Mouse (Mus musculus) embryo, embryonic 9.5 days (tissue): ENCODE results near the gene Ubash3b.

Experiments used
- DNase-seq: peaks from one replicate; pipeline ENCODE4 v3.0.0-alpha.2; 2017; ENCODE audit errors: extremely low spot score

Gene Ubash3b

GRCm38 (mm10) chr9:41161413-41161812, at the start of gene Ubash3b:
Gene Ubash3b, minus strand, starts transcription at chr9:41161697.
- DNase-seq = no peak

- peak; percentile 88 for DNase-seq
Observed at GRCm38 (mm10) chr9:41207130-41208104, 45.9 kb upstream of the Ubash3b start.

DNA sequence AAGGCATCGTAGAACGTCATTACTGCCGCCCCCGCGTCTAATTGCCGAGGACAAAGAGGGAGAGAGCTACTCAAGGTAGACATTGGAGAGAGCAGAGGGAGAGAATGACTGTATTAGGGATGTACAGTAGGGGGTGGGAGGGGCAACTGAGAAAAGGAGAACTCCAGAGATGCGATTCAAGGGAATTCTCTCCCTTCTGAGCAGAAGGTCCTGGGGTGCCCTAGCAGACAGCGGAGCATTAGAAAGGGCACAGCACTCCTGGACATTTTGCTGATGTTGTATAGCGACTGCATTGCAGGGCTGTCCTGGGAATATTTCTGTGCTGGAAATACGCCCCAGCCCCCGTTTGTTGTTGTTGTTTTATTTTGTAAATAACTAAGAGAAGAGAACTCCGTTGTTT, 45.2 kb upstream of the Ubash3b start:
- no peak for DNase-seq

- DNase-seq = no peak
Observed at GRCm38 (mm10) chr9:41205267-41205666, 43.8 kb upstream of the Ubash3b start.

GRCm38 (mm10) chr9:41199456-41200252, 38.2 kb upstream of the Ubash3b start:
- DNase-seq = no peak

- no peak for DNase-seq
Observed at GRCm38 (mm10) chr9:41198501-41199265, 37.2 kb upstream of the Ubash3b start.

GRCm38 (mm10) chr9:41195742-41196311, 34.3 kb upstream of the Ubash3b start:
- no peak for DNase-seq

GRCm38 (mm10) chr9:41191651-41192210, 30.2 kb upstream of the Ubash3b start:
- no peak for DNase-seq

DNA sequence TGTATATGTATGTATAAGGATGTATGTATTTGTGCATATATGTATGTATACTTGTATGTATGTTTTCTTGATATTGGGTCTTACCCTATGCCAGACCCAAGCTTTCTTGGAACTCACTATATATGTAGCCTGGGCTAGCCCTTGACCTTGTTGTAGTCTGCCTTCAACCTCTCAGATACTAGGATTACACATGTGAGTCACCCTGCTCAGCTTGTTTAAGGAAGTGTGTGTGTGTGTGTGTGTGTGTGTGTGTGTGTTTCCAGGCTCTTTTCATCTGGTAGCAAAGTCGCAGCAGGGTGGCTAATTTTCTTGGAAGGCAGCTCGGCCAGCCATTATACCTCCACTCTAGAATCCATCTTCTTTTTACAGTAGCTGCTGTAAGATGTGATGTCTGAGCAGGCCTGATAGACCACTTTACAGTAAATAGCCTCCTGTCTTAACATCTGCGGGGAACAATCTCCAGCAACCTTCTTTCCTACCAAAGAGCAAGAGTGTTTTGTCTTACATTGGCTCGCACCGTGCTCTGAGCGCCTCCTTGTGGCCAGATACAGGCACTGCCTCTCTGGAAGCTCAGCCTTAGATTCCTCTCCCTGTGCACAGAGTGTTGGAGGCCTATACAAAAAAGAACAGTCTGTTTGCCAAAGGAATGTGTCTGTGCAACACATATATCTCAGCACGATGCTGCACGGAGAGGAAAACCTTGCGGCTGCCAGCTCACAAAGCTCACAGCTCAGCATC, 29.4 kb upstream of the Ubash3b start:
- peak; percentile 78 for DNase-seq

GRCm38 (mm10) chr9:41187939-41188338, 26.4 kb upstream of the Ubash3b start:
- DNase-seq = no peak

- no peak for DNase-seq
Observed at GRCm38 (mm10) chr9:41187498-41187897, 26.0 kb upstream of the Ubash3b start.

DNA sequence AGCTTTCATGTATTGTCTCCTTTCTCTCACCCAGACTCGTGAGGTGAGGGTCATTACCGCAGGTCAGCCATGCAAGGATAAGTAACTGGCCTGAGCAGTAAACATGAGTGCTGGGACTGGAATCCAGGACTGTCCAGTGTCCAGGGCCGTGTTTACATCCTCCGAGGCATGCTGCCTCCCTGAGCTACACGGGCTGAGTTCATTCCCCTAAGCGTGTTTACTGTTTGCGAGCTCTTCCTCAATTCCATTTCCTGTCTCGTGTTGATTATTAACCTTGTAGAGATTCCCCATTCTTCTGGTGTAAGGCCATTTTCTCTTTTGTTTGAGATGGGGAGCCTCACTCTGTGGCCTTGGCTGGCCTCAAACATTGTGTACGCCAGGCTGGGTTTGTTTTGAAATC, 23.8 kb upstream of the Ubash3b start:
- DNase-seq = no peak

- no peak for DNase-seq
Observed at GRCm38 (mm10) chr9:41182550-41182949, 21.1 kb upstream of the Ubash3b start.

DNA sequence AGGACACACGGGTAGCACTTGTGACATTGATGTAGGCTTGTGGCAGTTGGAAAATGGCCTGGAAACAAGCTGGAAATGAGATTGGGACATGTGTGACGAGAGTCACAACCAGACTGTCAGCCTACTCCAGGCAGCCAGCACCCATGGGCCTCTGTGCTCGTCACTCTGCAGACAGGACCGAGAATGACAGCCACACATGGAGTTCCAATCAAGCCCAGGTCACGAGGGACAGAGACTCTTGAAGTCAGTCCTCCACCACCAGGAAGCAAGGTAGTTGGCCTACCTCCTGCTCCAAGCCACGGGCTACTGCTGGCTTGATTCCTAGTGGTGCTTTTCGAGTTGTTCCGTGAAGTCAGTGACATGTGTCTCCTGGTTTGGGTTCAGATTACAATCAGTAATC, 20.3 kb upstream of the Ubash3b start:
- DNase-seq = no peak

- no peak for DNase-seq
Observed at GRCm38 (mm10) chr9:41181372-41181771, 19.9 kb upstream of the Ubash3b start.

- no peak for DNase-seq
Observed at GRCm38 (mm10) chr9:41179056-41179455, 17.6 kb upstream of the Ubash3b start.

- no peak for DNase-seq
Observed at GRCm38 (mm10) chr9:41173158-41173557, 11.7 kb upstream of the Ubash3b start.

DNA sequence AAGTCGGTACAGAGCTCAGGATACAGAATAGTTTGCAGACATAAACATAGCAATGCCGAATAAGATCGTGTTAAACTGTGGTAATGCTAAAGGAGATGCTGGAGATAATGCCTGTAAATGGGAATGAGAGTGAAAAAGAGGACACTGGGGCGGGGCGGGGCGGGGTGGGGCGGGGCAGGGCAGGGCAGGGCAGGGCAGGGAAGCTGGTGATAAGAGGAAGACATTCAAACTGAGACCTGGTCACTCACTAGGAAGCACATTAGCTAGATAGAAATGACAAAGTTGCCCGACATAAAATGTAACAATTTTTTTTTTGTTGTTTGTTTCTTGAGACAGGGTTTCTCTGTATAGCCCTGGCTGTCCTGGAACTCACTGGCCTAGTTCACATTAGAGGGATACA, 10.9 kb upstream of the Ubash3b start:
- DNase-seq = no peak

- DNase-seq = no peak
Observed at GRCm38 (mm10) chr9:41170026-41170425, 8.5 kb upstream of the Ubash3b start.

DNA sequence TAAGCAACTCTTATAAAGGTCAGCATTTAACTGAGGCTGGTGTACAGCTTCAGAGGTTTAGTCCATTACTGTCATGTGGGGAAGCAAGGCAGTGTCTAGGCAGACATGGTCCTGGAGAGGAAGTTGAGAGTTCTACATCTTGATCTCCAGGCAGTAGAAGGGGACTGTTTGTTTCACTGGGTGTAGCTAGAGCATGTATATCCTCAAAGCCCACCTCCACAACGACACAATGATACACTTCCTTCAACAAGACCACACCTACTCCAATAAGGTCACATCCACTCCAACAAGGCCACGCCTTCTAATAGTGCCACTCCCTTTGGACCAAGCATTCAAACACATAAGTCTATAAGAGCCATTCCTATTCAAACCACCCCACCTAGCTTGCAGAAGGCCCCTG, 7.2 kb upstream of the Ubash3b start:
- DNase-seq = no peak

DNA sequence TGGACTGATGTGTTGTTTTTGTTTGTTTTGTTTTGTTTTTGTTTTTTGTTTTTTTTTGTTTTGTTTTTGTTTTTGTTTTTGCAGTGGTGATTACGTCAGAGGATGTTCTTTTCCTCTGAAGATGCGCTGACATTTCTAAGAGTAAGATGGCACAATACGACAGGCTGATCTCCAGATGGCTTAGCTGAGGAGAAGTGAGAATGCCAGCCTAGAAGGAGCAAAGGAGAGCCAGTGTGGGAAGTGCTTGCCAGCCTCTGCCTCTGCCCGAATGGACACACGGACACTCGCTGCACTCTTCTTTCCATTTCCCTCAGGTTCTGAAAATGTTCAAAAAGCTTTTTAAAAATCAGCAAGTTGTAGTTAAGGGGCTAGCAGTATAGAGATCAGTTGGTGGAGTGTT, 6.7 kb upstream of the Ubash3b start:
- no peak for DNase-seq
